Mouse (Mus musculus) C2C12 (cell line): ENCODE data around the gene Kntc1.
"Not testable (repeated sequence)": the region's sequence is repeated elsewhere in the genome, so short reads cannot be mapped to it uniquely, and the experiment has no call there.

Experiments used
- CTCF ChIP-seq: IDR thresholded peaks from one replicate; pipeline ENCODE4 v1.5.1; 2011; ENCODE audit not compliant: control insufficient read depth, insufficient read depth, insufficient read length
- MAX ChIP-seq: IDR thresholded peaks from one replicate; pipeline ENCODE4 v1.6.1; 2011; ENCODE audit warnings: mild to moderate bottlenecking, control low read depth
- MYOD1 ChIP-seq: IDR thresholded peaks from one replicate; pipeline ENCODE4 v1.6.1; 2011; ENCODE audit warnings: low read depth; ENCODE audit not compliant: control insufficient read depth, insufficient read length
- USF1 ChIP-seq: IDR thresholded peaks from one replicate; pipeline ENCODE4 v1.6.1; 2011; ENCODE audit warnings: low read depth, mild to moderate bottlenecking, control low read depth, moderate library complexity

GRCm38 (mm10) chr5:123766455-123766854 is 16.9 kb downstream of the Kntc1 start:
- TF ChIP-seq CTCF, MYOD1, USF1, MAX: not testable (repeated sequence)
